Mouse (Mus musculus) olfactory bulb, adult 2 months (tissue): Measurements from ENCODE around the gene Slc8a3. TPM values are rescaled to one million over a fixed set of nuclear protein-coding genes. Genes with fewer than 3 reads are reported as not detected.
A peak's percentile ranks its signal among the peaks of the same experiment; 100 is the strongest.

ENCODE experiments used
- H3K27ac ChIP-seq: fragments of 200-500 bp; 2 replicates; pipeline ENCODE4 v1.5.1; 2012; ENCODE audit warnings: low read depth, low read length; ENCODE audit not compliant: insufficient read depth
- H3K4me1 ChIP-seq: fragments of 200-500 bp; 2 replicates; pipeline ENCODE4 v1.6.1; 2012; ENCODE audit warnings: low read length; ENCODE audit not compliant: control insufficient read depth, insufficient read depth
- H3K4me3 ChIP-seq: fragments of 200-500 bp; 2 replicates; pipeline ENCODE4 v1.5.1; 2012; ENCODE audit warnings: mild to moderate bottlenecking, low read depth, low read length, moderate library complexity; ENCODE audit not compliant: insufficient read depth
- CTCF ChIP-seq: fragments of 200-500 bp; IDR thresholded peaks from 2 replicates; pipeline ENCODE4 v1.5.1; 2012; ENCODE audit warnings: low read depth, mild to moderate bottlenecking, low read length, moderate library complexity; ENCODE audit not compliant: insufficient read depth
- POLR2A ChIP-seq: fragments of 200-500 bp; IDR thresholded peaks from 2 replicates; pipeline ENCODE4 v1.6.1; 2012; ENCODE audit warnings: mild to moderate bottlenecking, low read depth, low read length, moderate library complexity; ENCODE audit not compliant: insufficient read depth
- WGBS: fragments of 180-500 bp; shearing (Covaris S2); methylation state at CpG from one replicate; pipeline ENCODE4 v1.1.7; 2018; 5-methylcytosine and 5-hydroxymethylcytosine counted together
- polyA plus RNA-seq: library from polyadenylated mRNA; stranded (reverse); fragments of >200 nt; gene quantifications from 2 replicates; pipeline ENCODE4 v1.2.4, GENCODE M21; 2012; ENCODE audit warnings: low replicate concordance; ENCODE audit not compliant: missing spikeins, insufficient read depth, insufficient read length

Slc8a3 gene
- polyA plus RNA-seq, 1 experiment, result not detected

GRCm38 (mm10) chr12:81226590-81226989 lies 106.4 kb downstream of the Slc8a3 start:
- peak overlapping the region; percentile 55; the same call in 1 of the 2 replicates for H3K27ac ChIP-seq
- 15% methylated on average over 3 of the region's 3 CpGs for WGBS
- TF ChIP-seq POLR2A (no peak), CTCF (no peak)

GRCm38 (mm10) chr12:81225966-81226577 lies 106.9 kb downstream of the Slc8a3 start:
- 35% methylated on average over 6 of the region's 6 CpGs for WGBS
- H3K4me3 ChIP-seq, result no peak overlapping the region
- peak overlapping the region; percentile 55; the same call in 1 of the 2 replicates for H3K27ac ChIP-seq

More at GRCm38 (mm10) chr12:81226590-81226989, 106.4 kb downstream of the Slc8a3 start:
- Histone ChIP-seq H3K4me1 (peaks cover 10% of the 10 kb centered on the region), H3K4me3 (no peak overlapping the region)

GRCm38 (mm10) chr12:81224843-81225242 lies 108.1 kb downstream of the Slc8a3 start:
- no peak for TF ChIP-seq POLR2A
- no peak for TF ChIP-seq CTCF
- peaks cover 10% of the 10 kb centered on the region for H3K4me1 ChIP-seq
- no peak overlapping the region for H3K27ac ChIP-seq
- no peak overlapping the region for H3K4me3 ChIP-seq
- WGBS, result 78% methylated on average over 2 of the region's 2 CpGs

More at GRCm38 (mm10) chr12:81225966-81226577, 106.9 kb downstream of the Slc8a3 start:
- peaks cover 10% of the 10 kb centered on the region for H3K4me1 ChIP-seq
- TF ChIP-seq POLR2A (no peak), CTCF (no peak)

DNA sequence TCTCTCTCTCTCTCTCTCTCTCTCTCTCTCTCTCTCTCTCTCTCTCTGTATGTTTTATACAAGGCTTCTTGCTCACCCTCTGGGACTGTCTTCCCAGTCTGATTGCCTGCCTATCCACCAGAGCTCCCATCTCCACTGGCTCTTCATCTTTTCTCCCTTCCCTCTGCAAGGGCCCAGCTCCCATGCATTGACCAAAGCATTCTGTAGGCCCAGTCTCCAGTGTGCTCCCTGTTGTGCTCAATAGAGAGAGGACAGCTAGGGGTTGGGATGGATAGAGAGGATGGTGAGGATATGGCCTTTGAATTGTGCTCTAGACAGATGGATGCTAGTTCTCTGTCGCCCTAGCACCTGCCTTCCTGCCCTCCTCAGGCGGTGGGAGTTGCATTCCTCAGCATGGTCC lies 109.7 kb downstream of the Slc8a3 start:
- TF ChIP-seq CTCF, result no peak
- no peak for TF ChIP-seq POLR2A
- H3K27ac ChIP-seq, result no peak overlapping the region
- no peak overlapping the region for H3K4me3 ChIP-seq
- 82% methylated on average over 2 of the region's 2 CpGs for WGBS
- H3K4me1 ChIP-seq, result peaks cover 15% of the 10 kb centered on the region

DNA sequence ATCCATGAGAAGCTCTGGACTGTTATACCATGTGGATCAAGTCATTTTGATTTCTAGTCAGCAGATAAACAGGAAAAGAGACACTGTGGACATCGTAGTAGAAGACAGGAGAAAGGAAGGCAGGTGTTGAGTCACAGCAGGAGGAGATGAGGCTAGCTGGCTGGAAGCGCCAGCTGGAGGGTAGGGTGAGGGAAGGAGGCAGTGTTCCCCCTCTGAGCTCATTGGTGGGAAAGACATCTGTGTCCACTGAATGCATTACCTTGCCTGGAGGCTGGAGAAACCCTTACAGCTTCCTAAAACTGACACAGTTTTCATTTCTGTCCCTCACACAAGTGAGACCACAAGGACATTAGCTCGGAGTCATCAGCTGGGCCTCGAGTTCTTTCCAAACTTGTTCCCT lies 113.6 kb downstream of the Slc8a3 start:
- H3K27ac ChIP-seq, result no peak overlapping the region
- peaks cover 12% of the 10 kb centered on the region for H3K4me1 ChIP-seq
- TF ChIP-seq CTCF (no peak), POLR2A (no peak)
- WGBS, result 59% methylated on average over 4 of the region's 4 CpGs
- H3K4me3 ChIP-seq, result no peak overlapping the region

DNA sequence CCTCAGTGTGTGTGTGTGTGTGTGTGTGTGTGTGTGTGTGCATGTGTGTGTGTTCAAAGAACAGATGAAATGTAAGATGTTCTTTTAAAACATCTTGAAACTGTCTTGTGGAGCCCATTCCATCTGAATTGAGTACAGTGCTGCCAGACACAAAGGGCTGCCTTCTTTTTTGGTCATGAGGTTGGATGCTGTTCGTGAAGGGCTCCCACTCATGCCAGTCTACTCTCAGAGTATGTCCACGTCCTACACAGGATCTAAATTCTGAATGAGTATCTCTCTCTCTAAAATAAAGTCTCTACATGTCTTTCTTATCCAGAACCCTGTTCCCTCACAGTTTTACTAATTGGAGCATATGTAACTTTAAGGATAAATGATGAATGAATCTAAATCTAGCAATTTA lies 124.4 kb downstream of the Slc8a3 start:
- TF ChIP-seq CTCF (no peak), POLR2A (no peak)
- Histone ChIP-seq H3K4me3 (no peak overlapping the region), H3K27ac (no peak overlapping the region), H3K4me1 (no peaks in the 10 kb centered on the region)
- 64% methylated on average over 2 of the region's 2 CpGs for WGBS

DNA sequence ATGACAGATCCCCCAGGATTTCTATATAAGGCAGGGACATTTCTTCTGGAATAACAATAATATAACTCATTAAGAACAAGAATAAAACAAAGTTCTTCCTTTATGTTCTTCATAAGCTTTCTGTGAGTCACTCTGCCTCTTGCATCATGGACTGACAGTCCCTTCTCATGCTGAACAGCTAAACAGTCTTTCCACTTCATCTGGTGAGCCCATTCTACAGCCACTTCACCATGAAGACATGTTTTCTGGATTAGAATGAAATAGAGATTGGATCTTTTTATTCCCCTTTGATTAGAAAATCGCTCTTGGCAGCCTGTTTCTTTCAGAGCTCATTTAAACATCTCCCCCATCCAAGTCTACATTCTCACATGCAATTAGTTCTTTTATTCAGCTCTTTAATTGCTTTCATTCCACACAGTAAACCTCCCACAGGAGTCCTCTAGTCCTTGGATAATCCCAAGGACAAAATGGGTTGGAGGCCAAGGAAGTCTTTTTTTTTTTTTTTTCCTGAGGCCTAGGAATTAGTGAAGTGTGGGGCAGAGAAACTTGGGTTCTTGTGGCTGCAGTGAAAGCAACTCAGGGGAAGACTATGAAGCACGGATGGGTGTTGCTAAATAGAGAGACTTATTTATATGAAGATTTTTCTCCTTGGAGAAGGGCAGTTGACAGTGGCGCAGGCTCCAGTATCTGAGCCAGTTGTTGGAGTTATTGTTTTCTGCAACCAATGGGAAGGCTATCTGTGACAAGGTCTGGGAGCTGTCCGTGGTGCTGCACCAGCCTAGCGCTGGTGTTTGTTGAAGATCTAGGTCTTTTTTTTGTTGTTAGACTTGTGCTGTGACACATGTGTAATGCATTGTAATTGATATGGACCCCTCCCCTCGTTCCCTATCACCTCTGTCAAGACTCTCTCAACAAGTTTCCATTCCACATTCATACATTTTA lies 127.1 kb downstream of the Slc8a3 start:
- no peak overlapping the region for H3K4me3 ChIP-seq
- TF ChIP-seq CTCF (no peak), POLR2A (no peak)
- WGBS, result 30% methylated on average over 6 of the region's 6 CpGs
- H3K27ac ChIP-seq, result no peak overlapping the region
- H3K4me1 ChIP-seq, result 0 out of 2 replicates have a peak, but pooled peaks cover 4% of the 10 kb centered on the region

- TF ChIP-seq POLR2A, result no peak
- no peak for TF ChIP-seq CTCF
- Histone ChIP-seq H3K4me3 (no peak overlapping the region), H3K4me1 (peaks cover 8% of the 10 kb centered on the region; the same call in 1 of the 2 replicates), H3K27ac (no peak overlapping the region)
- 46% methylated on average over 1 of the region's 1 CpGs for WGBS
These were observed 129.8 kb downstream of the Slc8a3 start for GRCm38 (mm10) chr12:81203226-81203625.
